Mouse (Mus musculus) hematopoietic stem cell, adult 5-6 weeks (primary cell): Measurements from ENCODE around the gene Ucn3. TPM values are rescaled to one million over a fixed set of nuclear protein-coding genes. Genes with fewer than 3 reads are reported as not detected.
"Not testable (repeated sequence)": the region's sequence is repeated elsewhere in the genome, so short reads cannot be mapped to it uniquely, and the experiment has no call there.

Experiments used
- ATAC-seq, 2 experiments: fragments of 125-278 bp in 1 of 2; replicated peaks in 1 of 2; 2 replicates each; pipeline ENCODE4 v1.8.0; 2016 to 2017; ENCODE audit warnings: inconsistent platforms in 2 of 2, mild to moderate bottlenecking in 2 of 2, moderate number of reproducible peaks in 2 of 2, low read depth in 1 of 2, moderate TSS enrichment in 1 of 2; ENCODE audit not compliant: low FRiP score in 2 of 2, poor library complexity in 2 of 2, severe bottlenecking in 2 of 2, insufficient read depth in 1 of 2, low TSS enrichment in 1 of 2
- total RNA-seq: library from RNA; stranded (forward); fragments of 172-1452, 232-1000 nt; gene quantifications from 2 replicates; pipeline ENCODE4 v1.2.3, GENCODE M21; 2017

Ucn3 gene
- total RNA-seq = not detected in 2 replicates

GRCm38 (mm10) chr13:3945249-3945648, at the start of gene Ucn3:
Gene Ucn3 (minus strand): TSS chr13:3945349.
- no peak for ATAC-seq

GRCm38 (mm10) chr13:3992081-3992480, 46.9 kb upstream of the Ucn3 start:
- no peak for ATAC-seq

- peak; percentile 71 to 82; a peak in 3 of 4 replicates for ATAC-seq
Measured at GRCm38 (mm10) chr13:3968849-3969248, 23.7 kb upstream of the Ucn3 start.

- no peak for ATAC-seq
Measured at GRCm38 (mm10) chr13:3951198-3951914, 6.2 kb upstream of the Ucn3 start.

GRCm38 (mm10) chr13:3949477-3949876, 4.3 kb upstream of the Ucn3 start:
- no peak for ATAC-seq

GRCm38 (mm10) chr13:3947267-3947666, 2.1 kb upstream of the Ucn3 start:
- ATAC-seq = no peak

DNA sequence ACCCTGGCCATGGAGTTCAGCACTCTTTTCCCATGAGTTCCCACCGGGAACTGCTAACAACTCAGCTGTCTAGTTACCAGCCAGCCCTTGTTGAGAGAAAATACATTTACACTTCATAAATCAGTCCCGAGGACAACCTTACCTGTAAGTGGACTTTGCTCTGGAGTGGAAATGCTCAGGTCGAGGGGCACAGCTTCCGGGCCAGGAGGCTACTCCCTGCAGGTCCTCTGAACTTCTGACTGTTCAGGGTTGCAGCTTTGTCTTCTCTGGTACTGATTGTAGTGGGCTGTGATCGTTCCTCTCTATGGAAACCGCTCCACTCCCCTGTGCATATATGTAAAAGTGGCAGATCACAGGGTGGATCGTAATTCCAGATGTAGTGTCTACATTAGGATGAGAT, 450 bp downstream of the Ucn3 start:
- no peak for ATAC-seq

DNA sequence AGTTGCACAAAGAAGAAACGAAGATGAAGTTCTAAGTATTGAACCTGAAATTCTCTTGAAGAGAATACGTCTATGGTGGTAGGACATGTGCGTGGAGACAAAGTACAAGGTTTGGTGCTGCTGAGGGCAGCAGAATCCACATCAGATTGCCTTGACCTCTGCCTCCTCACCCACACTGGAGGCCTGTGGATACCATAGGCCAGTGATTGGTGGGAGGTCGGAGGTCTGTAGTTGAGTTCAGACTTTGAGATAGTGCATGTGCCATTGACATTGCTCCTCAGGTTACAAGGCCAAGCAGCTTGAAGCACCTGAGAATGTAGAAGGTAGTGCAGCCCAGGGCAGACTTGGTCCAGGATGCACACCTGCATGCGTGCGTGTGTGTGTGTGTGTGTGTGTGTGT, 19.1 kb downstream of the Ucn3 start:
- ATAC-seq = no peak

DNA sequence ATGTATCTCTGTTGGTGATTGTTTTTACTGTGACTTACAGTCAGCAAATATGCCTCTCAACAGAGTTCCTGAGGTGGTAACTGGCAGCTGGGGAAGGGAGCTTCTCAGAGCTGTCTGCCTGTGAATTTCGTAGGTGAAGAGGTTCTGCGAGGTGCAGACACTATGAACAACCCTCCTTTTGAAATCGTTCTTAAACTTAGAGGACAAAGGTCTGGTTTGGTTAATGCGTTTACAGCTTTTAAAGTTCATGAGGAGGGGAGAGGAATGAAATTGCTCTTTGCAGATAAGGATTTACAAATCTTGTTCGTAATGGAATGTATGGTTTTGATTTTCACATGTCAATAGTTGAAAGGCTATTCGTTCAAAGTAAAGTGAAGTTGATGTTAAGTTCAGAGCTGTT, 19.5 kb downstream of the Ucn3 start:
- ATAC-seq = no peak

DNA sequence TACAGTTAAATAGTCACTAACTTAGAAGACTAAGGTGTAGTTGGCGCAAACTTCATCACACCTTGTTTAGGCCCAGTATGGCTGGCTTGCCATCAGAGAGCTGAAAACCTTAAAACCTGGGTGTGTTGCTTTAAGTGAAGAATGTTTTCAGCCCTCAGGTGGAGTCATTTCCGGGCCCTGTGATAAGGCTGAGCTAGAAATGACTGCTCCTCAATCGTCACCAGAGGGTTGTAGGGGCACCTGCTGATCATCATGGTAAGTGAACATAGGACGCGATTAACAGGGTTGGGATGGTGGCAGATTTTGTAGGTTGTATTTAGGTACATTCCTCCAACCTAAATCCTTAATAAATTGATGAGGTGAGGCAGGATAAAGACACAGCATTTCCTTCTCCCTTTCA, 20.7 kb downstream of the Ucn3 start:
- no peak for ATAC-seq

- ATAC-seq = peak; percentile 97 to 98
Measured at GRCm38 (mm10) chr13:3917571-3918311, 27.4 kb downstream of the Ucn3 start, which contains the start of the genes Net1 and Tubal3. Gene Net1 (minus strand): TSS chr13:3918220. Gene Tubal3 (plus strand): TSS chr13:3918274.

DNA sequence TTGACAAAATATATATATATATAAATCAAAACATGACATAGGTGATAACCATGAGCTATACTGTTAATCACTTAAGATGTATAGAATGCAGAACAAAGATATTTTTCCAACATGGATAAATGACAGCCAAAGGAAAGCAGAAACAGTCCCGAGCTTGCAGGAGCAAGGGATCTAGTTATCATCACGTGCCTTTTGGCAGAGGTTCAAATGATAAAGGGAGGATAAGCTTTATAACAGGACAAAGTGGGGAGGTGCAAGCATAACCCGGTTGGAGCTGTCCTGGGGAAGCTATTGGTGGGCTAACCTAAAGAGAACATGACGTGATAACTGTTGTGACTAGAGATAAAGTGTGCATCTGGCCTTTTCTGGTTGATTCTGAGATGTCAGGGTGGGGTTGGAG, 31.6 kb downstream of the Ucn3 start:
- no peak for ATAC-seq

DNA sequence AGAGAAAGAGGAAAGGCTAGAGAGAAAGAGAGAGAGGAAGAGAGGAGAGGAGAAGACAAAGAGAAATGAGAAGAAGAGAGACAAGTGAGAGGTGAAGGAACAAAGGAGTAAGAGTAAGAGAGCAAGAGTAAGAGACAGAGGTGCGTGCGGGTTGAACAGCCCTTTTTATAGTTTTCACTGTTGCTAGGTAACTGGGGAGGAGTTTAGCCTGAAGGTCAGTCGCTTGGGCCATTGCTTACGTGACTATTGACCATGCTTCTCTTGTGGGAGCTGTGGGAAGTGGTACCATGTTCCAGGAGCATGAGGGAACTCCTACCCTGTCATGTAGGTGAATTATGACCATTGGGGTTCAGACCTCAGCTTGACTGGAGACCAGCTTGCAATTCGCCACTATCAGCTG, 34.8 kb downstream of the Ucn3 start:
- no peak for ATAC-seq

DNA sequence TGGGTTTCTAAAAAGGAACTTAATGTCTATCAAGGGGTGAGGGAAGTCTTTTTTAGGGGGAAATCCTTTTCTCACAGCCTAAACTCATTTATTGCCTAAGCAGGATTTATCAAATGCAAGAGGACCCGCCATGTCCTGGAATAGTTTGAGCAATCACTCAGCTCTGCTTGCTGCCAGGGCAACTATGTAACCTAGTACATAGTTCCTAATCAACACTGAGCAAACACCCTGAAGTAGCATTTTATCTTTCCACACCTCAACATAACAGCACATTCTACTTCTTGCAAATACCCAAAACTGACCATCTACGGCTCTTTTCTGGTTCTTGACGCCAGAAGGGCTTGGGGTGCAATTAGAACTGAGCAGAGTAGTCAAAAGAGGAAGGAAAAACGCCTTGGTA, 36.9 kb downstream of the Ucn3 start:
- ATAC-seq = no peak; a peak in 1 of 4 replicates

GRCm38 (mm10) chr13:3907151-3907696, 37.9 kb downstream of the Ucn3 start:
- no peak for ATAC-seq

DNA sequence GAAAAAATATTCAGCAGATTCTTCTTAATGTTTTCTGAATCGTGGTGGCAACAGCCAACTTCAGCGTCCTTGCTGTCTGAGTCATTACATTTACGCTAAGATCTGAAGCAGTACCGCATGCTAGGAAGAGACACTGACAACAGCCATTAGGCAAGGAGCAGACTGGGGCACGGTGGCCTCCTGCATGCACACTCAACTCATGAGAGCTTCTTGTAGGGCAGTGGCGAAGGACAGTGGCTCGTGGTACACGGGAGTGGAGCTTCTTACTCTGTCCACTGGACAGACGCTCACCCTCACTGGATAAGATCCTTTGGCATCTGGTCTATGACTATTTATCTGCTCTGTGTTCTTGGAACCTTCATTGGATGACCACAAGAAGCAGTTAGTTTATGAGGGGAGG, 45.8 kb downstream of the Ucn3 start:
- ATAC-seq = no peak

GRCm38 (mm10) chr13:3898202-3898601, 46.9 kb downstream of the Ucn3 start:
- not testable (repeated sequence) for ATAC-seq

DNA sequence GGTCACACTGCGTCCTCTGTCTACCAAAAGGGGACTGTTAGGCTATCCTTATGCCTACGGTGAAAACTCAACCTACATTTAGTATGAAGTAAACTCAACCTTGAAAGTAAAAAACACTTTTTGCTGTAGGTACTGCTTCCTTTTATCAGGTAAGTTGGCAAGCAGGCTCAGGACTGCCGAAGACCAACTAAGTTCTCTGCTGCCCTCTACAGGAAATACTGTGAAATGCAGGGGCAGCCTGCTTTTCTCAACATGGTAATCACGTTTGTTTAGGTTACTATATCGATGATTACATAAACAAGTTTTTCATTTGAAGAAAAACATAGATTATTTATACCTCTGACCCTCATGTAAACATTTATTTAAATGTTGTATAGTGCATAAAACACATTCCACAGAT, 48.2 kb downstream of the Ucn3 start:
- ATAC-seq = peak in 1 of 2 experiments; percentile 61; a peak in 2 of 4 replicates
